Mouse (Mus musculus): ENCODE results near the gene Il17ra.

Gene Il17ra

DNA sequence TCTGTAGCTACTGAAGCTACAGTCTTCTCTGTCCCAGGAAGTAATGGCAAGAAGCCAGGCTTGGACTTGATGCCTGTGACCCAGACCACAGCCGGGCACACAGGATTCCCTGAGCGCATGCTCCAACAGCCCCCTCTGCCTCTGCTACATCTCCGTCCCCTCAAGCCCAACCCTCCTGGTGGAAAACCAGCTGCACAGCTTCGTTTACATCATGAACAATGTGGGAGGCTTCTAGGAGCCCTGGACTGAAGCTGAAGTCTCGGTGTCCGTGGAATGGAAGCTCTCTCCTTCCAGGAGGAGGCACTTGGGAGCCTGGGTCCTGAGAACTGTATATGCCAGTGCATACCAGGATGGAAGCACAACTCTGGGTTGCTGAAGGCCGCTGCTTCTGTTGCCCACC is 46.9 kb downstream of the Il17ra start:
- DNase-seq (ENCODE audit: low read depth) = no peak

DNA sequence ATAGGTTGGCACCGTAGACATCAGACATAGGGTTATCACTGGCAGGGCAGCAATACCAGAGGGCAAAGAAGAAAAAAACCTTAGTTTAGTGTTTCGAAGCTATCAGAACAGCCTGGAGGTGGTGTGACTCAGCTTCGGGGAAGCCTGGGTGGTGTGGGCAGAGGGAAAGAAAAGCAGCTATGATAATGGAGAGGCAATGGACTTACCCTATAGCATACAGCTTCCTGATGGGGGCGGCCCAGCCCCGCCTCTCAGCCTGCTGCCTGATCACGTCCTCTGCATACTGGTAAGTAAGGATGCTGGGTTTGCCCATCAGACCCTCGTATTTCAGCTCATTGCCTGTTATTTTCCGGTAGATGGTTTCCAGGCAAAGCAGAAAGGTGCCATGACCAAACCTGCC is 47.4 kb downstream of the Il17ra start:
- no peak for DNase-seq (ENCODE audit: low read depth)

DNA sequence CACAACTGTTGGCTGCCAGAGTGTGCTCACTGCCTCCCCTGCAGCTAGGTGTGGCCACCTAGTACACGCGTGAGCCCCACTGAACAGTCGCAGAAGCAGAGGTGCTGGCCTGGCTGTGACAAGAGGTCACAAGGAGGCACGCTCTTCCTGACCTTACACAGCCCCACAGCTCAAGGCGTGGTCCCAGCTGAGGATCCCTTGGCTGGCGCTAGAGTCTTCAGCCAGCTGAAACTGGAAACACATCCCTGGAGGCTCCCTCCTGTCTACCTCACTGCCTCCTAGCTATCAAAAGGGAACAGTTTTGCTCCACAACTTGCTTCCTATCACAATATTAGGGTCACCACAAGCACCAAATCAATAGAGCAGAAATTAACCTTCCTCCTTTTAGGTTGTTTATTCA is 48.2 kb downstream of the Il17ra start:
- no peak for DNase-seq (ENCODE audit: low read depth)

- no peak for DNase-seq (ENCODE audit: low read depth)
Measured at GRCm38 (mm10) chr6:120516422-120516821, 53.4 kb downstream of the Il17ra start.

DNA sequence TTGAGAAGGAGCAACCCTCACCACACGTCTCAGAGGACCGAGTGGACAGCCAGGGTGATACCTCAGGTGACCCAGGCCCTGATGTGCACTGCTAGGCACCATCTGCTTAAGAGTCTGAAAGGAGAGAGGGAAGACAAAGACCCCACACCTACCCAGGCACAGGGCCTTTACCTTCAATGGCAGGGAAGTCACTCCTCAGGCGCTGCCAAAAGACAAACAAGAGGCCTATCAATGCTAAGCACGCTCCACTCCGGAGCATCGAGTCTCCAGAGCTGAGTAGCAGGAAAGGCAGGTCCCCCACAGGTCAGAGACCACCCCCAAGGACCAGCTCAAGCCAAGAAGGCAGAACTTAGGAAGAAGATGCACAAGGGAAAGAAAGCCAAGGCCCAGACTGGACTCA is 53.8 kb downstream of the Il17ra start:
- no peak for DNase-seq (ENCODE audit: low read depth)

- peak; percentile 34 for DNase-seq (ENCODE audit: low read depth)
Measured at GRCm38 (mm10) chr6:120517311-120517710, 54.3 kb downstream of the Il17ra start.

DNA sequence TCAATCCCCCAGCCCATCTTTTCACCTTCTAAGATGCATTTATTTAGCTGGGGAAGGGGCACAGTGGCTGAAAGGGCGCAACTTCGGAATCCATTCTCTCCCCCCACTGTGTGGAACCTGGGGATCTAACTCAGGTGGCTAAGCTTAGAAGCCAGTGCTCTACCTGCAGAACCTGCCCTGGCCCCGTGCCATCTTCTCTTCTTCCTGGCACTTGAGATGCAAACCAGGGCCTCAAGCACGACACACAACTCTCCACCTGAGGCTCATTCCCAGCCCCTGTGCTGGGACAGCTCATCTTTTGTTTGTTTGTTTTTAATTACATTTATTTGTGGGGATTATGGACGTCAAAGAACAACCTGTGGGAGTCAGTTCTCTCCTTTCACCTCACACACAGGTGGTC is 56.6 kb downstream of the Il17ra start:
- DNase-seq (ENCODE audit: low read depth) = no peak

DNA sequence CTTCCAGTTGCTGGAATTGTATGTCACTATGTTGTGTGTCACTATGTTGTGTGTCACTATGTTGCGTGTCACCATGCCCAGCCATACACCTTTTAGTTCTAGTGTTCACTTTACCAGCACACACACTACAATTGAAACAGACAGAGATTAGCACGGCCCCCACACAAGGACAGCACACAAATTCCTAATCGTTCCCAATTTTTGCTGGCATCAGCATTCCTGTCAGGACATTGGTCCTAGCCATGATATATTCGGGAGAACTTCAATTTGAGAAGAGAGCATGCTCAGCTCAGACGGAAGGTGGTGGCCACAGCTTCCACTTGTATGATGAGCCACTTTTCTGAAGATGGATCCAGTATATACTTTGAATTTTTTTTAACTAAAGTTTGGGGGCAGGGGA is 61.7 kb downstream of the Il17ra start:
- no peak for DNase-seq (ENCODE audit: low read depth)

GRCm38 (mm10) chr6:120529123-120529522 is 66.1 kb downstream of the Il17ra start:
- no peak for DNase-seq (ENCODE audit: low read depth)

DNA sequence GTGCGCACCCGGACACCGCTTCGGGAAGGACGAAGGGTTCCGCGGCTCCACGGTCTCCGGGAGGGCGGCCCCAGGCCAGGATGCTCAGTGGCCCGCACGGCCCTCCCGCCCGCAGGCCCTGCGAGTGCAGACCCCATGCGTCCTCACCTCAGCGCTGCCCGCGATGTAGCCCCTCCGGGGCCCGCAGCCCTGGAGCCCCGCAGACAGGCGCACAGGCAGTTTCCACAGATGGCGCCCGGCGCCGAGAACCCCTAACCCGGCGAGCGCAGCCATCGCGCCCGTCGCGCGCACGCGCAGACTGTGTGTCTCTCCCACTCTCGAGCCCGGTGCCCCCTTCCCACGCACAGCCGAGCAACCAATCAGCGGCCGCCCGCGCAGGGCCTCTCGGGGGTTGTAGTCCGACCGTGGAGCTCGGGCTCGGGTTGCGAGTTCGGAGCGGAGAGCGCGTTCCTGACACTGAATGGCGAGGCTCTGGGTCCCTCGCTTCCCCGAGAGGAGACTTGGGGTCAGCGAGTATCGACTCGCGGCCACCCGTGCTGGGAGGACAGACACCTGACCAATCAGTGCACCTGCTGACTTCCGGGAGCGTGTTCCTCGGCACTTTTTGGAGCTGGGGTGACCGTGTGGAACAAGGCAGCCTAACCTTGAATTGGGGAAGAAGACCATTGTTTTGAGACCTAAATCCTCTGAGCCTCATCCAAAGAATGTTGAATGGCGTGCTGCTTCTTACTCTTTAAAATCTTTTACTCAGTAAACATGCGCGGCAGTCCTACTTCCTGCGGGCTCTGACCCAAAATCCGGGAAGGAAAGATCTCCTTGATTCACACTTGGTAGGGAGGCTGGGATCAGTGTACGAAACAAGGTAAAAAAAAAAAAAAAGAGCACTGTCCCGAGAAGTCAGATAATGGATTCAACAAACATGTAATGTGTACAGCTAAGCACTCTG is 68.2 kb downstream of the Il17ra start, which contains the start of gene Hdhd5:
Gene Hdhd5, minus strand, starts transcription at position 300 of the 946 bp plus-strand sequence.
- DNase-seq (ENCODE audit: low read depth) = peak; percentile 97

- no peak for DNase-seq (ENCODE audit: low read depth)
Measured at GRCm38 (mm10) chr6:120532594-120532993, 69.5 kb downstream of the Il17ra start.

DNA sequence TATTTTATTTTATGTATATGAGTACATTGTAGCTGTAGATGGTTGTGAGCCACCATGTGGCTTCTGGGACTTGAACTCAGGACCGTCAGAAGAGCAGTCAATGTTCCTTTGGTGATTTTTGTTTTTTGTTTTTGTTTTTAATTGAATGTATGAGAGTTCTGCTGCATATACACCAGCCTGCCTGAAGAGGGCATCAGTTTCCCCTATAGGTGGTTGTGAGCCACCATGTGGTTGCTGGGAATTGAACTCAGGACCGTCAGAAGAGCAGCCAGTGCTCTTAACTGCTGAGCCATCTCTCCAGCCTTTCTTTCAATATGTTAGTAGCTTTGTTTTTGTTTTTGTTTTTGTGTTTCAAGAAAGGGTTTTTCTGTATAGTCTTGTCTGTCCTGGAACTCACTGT is 73.3 kb downstream of the Il17ra start:
- DNase-seq (ENCODE audit: low read depth) = no peak

All from NIH3T3 (cell line).